Comparison of ENCODE assay signal across 8 mouse cellular contexts in the genomic region with DNA sequence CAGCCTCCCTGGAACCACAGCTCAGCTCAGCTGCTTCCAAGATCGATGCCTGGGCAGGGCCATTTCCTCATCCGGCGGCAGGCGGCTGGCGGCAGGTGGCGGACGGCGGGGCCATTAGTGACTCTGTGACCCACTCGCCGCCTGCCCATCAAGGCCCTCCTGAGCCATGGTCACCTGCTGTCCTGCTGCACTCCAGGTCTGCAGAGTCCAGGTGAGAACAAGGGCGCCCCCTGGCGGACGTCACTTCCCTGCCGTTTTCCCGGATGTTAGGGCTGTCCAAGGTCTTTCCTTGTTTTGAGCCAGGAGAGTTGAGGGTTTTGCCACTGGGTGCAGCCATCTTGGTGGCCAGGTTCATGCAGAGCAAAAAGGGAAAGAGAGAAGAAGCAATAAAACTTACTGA.
DNase-seq lines count a peak whose midpoint lies in the region; ATAC-seq lines count a peak whose summit lies in the region.

No protein-coding gene starts in this region.

- H3K4me3 ChIP-seq in midbrain, embryonic 11.5 days (ENCODE audit: low read depth, low read length): no peak overlapping the region
- H3K4me3 ChIP-seq in midbrain, embryonic 15.5 days: no peak overlapping the region
- no peak overlapping the region for H3K4me3 ChIP-seq in liver, embryonic 16.5 days (ENCODE audit: low read depth, low read length)

- ATAC-seq in midbrain, embryonic 11.5 days (ENCODE audit: low FRiP score): peak; percentile 55
- ATAC-seq in midbrain, embryonic 15.5 days (replicated peaks): no peak; the same call in 1 of the 2 replicates
- peak; percentile 17; the same call in 1 of the 2 replicates for ATAC-seq in liver, embryonic 16.5 days (ENCODE audit: low read depth)

- no peak overlapping the region for H3K27ac ChIP-seq in midbrain, embryonic 11.5 days (ENCODE audit: low read depth, low read length)
- no peak overlapping the region for H3K27ac ChIP-seq in midbrain, embryonic 15.5 days
- no peak overlapping the region for H3K27ac ChIP-seq in liver, embryonic 16.5 days (ENCODE audit: low read length)

- H3K36me3 ChIP-seq in midbrain, embryonic 11.5 days (ENCODE audit: control insufficient read depth, insufficient read depth, low read length): no peaks in the 10 kb centered on the region
- H3K36me3 ChIP-seq in midbrain, embryonic 15.5 days (replicated peaks): no peaks in the 10 kb centered on the region
- no peaks in the 10 kb centered on the region for H3K36me3 ChIP-seq in liver, embryonic 16.5 days (ENCODE audit: control insufficient read depth, insufficient read depth)

- no peak overlapping the region for H3K9ac ChIP-seq in midbrain, embryonic 11.5 days (ENCODE audit: low read length)
- H3K9ac ChIP-seq in midbrain, embryonic 15.5 days: no peak overlapping the region
- no peak overlapping the region for H3K9ac ChIP-seq in liver, embryonic 16.5 days (ENCODE audit: low read depth, low read length)

- H3K27me3 ChIP-seq in midbrain, embryonic 11.5 days (ENCODE audit: control insufficient read depth, insufficient read depth, low read length): no peaks in the 10 kb centered on the region
- H3K27me3 ChIP-seq in midbrain, embryonic 15.5 days (replicated peaks): no peaks in the 10 kb centered on the region
- H3K27me3 ChIP-seq in liver, embryonic 16.5 days (ENCODE audit: control insufficient read depth, insufficient read depth, low read depth, low read length): no peaks in the 10 kb centered on the region

- no peak overlapping the region for H3K4me2 ChIP-seq in midbrain, embryonic 11.5 days
- H3K4me2 ChIP-seq in midbrain, embryonic 15.5 days: no peak overlapping the region
- no peak overlapping the region for H3K4me2 ChIP-seq in liver, embryonic 16.5 days (ENCODE audit: low read depth, low read length)

- H3K9me3 ChIP-seq in midbrain, embryonic 11.5 days (ENCODE audit: control insufficient read depth, low read length): no peaks in the 10 kb centered on the region
- H3K9me3 ChIP-seq in midbrain, embryonic 15.5 days: no peaks in the 10 kb centered on the region
- H3K9me3 ChIP-seq in liver, embryonic 16.5 days (replicated peaks; ENCODE audit: control insufficient read depth, low read length): no peaks in the 10 kb centered on the region

- peak; percentile 95 for DNase-seq in midbrain, embryonic 11.5 days (ENCODE audit: low spot score, missing footprints)
- peak; percentile 82 to 89 for DNase-seq in cerebellum, postnatal 25 days
- DNase-seq in heart, adult 18-20 months: peak; percentile 42 to 78
- peak; percentile 87 for DNase-seq in kidney, postnatal 10 days
- peak; percentile 71 for DNase-seq in ovary, postnatal 14 days (ENCODE audit: low spot score)
- DNase-seq in thymus, postnatal 0 days (ENCODE audit: low spot score): peak; percentile 63

- 47% methylated on average over 15 of the region's 15 CpGs for WGBS in midbrain, embryonic 11.5 days
- 41% methylated on average over 15 of the region's 15 CpGs for WGBS in midbrain, embryonic 15.5 days
- WGBS in liver, embryonic 16.5 days (ENCODE audit: insufficient replicate concordance): 22% methylated on average over 15 of the region's 15 CpGs

- H3K4me1 ChIP-seq in midbrain, embryonic 11.5 days (ENCODE audit: control insufficient read depth, insufficient read depth, low read length): peaks cover 2% of the 10 kb centered on the region; the same call in 1 of the 2 replicates
- peaks cover 6% of the 10 kb centered on the region for H3K4me1 ChIP-seq in midbrain, embryonic 15.5 days
- H3K4me1 ChIP-seq in liver, embryonic 16.5 days (ENCODE audit: control insufficient read depth, low read depth, low read length): peaks cover 2% of the 10 kb centered on the region
